Mouse (Mus musculus): ENCODE measurements at regions not wholly inside any gene's neighbourhood (a gene's known extent, or its start where the extent isn't known, plus 50 kb on each side); places are given as distances from the start of the nearest gene placed in this dataset.
"Not testable (repeated sequence)": the region's sequence is repeated elsewhere in the genome, so short reads cannot be mapped to it uniquely, and the experiment has no call there.

GRCm38 (mm10) chr9:86095460-86095859 lies 253.3 kb downstream of the Tpbg start:
- DNase-seq, result no peak

- no peak for DNase-seq
These were observed 254.1 kb downstream of the Tpbg start for GRCm38 (mm10) chr9:86096246-86096645.

- no peak for DNase-seq
These were observed 257.1 kb downstream of the Tpbg start for GRCm38 (mm10) chr9:86099325-86099724.

GRCm38 (mm10) chr9:86101360-86102086 lies 259.3 kb downstream of the Tpbg start:
- DNase-seq, result no peak

GRCm38 (mm10) chr9:86103607-86104006 lies 261.4 kb downstream of the Tpbg start:
- no peak for DNase-seq

GRCm38 (mm10) chr9:86104664-86105063 lies 262.5 kb downstream of the Tpbg start:
- no peak for DNase-seq

GRCm38 (mm10) chr9:86105851-86106250 lies 263.7 kb downstream of the Tpbg start:
- DNase-seq, result no peak

GRCm38 (mm10) chr9:86109906-86110305 lies 267.7 kb downstream of the Tpbg start:
- no peak for DNase-seq

- no peak for DNase-seq
These were observed 277.2 kb downstream of the Tpbg start for GRCm38 (mm10) chr9:86119370-86119769.

- DNase-seq, result not testable (repeated sequence)
These were observed 293.4 kb downstream of the Tpbg start for GRCm38 (mm10) chr9:86135617-86136016.

- no peak for DNase-seq
These were observed 303.7 kb downstream of the Tpbg start for GRCm38 (mm10) chr9:86145903-86146302.

GRCm38 (mm10) chr9:86160316-86160715 lies 304.4 kb downstream of the Ube2cbp start:
- no peak for DNase-seq

- DNase-seq, result no peak
These were observed 298.2 kb downstream of the Ube2cbp start for GRCm38 (mm10) chr9:86166362-86167067.

- no peak for DNase-seq
These were observed 294.0 kb downstream of the Ube2cbp start for GRCm38 (mm10) chr9:86170756-86171155.

GRCm38 (mm10) chr9:86186751-86187747 lies 277.7 kb downstream of the Ube2cbp start:
- no peak for DNase-seq

- DNase-seq, result no peak
These were observed 275.9 kb downstream of the Ube2cbp start for GRCm38 (mm10) chr9:86188873-86189272.

GRCm38 (mm10) chr9:86205041-86205440 lies 259.7 kb downstream of the Ube2cbp start:
- DNase-seq, result no peak

GRCm38 (mm10) chr9:86208334-86208925 lies 256.3 kb downstream of the Ube2cbp start:
- no peak for DNase-seq

- no peak for DNase-seq
These were observed 253.5 kb downstream of the Ube2cbp start for GRCm38 (mm10) chr9:86211267-86211666.

- DNase-seq, result no peak
These were observed 245.1 kb downstream of the Ube2cbp start for GRCm38 (mm10) chr9:86219669-86220068.

GRCm38 (mm10) chr9:86224530-86224929 lies 240.2 kb downstream of the Ube2cbp start:
- DNase-seq, result no peak

Measured in heart, adult 18-20 months (tissue).